Mouse (Mus musculus) neural tube, embryonic 15.5 days (tissue): ENCODE data around the gene Gmds. TPM values are rescaled to one million over a fixed set of nuclear protein-coding genes. Genes with fewer than 3 reads are reported as not detected.

Experiments used
- ATAC-seq: fragments of 200-750 bp; cut with Nextera tagmentation; 2 replicates; pipeline ENCODE4 v1.8.0; 2017; ENCODE audit warnings: mild to moderate bottlenecking, moderate TSS enrichment, moderate library complexity; ENCODE audit not compliant: low FRiP score
- H3K27ac ChIP-seq: fragments of 300-500 bp; sonication (generic); replicated peaks from 2 replicates; pipeline ENCODE4 v1.5.1; 2015; ENCODE audit warnings: mild to moderate bottlenecking, inconsistent platforms
- H3K27me3 ChIP-seq: fragments of 300-500 bp; sonication (generic); replicated peaks from 2 replicates; pipeline ENCODE4 v1.6.1; 2015; ENCODE audit warnings: inconsistent platforms
- H3K36me3 ChIP-seq: fragments of 300-500 bp; sonication (generic); 2 replicates; pipeline ENCODE4 v1.6.1; 2015; ENCODE audit warnings: inconsistent platforms
- H3K4me1 ChIP-seq: fragments of 300-500 bp; sonication (generic); 2 replicates; pipeline ENCODE4 v1.6.1; 2015; ENCODE audit warnings: inconsistent platforms
- H3K4me2 ChIP-seq: fragments of 300-500 bp; sonication (generic); 2 replicates; pipeline ENCODE4 v1.6.1; 2015; ENCODE audit warnings: inconsistent platforms, mild to moderate bottlenecking, moderate library complexity
- H3K4me3 ChIP-seq: fragments of 300-500 bp; sonication (generic); replicated peaks from 2 replicates; pipeline ENCODE4 v1.5.1; 2015; ENCODE audit warnings: mild to moderate bottlenecking, inconsistent platforms
- H3K9ac ChIP-seq: fragments of 300-500 bp; sonication (generic); replicated peaks from 2 replicates; pipeline ENCODE4 v1.6.1; 2015; ENCODE audit warnings: mild to moderate bottlenecking, inconsistent platforms
- H3K9me3 ChIP-seq: fragments of 300-500 bp; sonication (generic); replicated peaks from 2 replicates; pipeline ENCODE4 v1.6.1; 2016; ENCODE audit warnings: inconsistent platforms
- WGBS: fragments of 180-500 bp; shearing (Covaris S2); methylation state at CpG from one replicate; pipeline ENCODE4 v1.1.7; 2015; ENCODE audit warnings: mixed read lengths; 5-methylcytosine and 5-hydroxymethylcytosine counted together
- polyA plus RNA-seq: library from polyadenylated mRNA; unstranded; fragments of >200 nt; fragmentation: Nextera tagmentation; extraction: Ambion mirVana; gene quantifications from 2 replicates; pipeline ENCODE4 v1.2.1, GENCODE M21; 2015

The Gmds gene
- polyA plus RNA-seq, 1 experiment from 2014 or later: 39.3 TPM

DNA sequence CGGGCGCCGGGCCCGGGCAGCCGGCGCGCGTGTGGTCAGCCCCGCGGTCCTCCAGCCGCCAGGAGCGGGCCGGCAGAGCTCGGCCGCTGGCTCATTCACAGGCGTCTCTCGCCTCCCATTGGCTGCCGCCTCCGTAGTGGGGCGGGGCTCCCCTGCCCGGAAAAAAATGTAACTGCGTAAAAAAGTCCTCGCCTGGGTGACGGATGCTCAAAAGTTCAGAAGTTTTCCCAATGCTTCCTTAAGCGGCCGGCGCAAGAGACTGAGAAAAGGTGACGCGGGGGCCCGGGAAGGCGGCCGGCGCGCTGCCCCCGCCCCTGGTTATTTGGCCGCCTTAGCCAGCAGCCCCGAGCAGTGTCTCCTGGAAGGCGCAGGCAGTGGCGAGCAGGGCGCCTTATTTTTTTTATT, 532.1 kb downstream of the Gmds start, which contains the start of gene Foxc1:
Gene Foxc1, plus strand, starts transcription at position 206 of the 405 bp plus-strand sequence.
- Histone ChIP-seq H3K9me3 (no peaks in the 10 kb centered on the region), H3K4me3 (peak within 1 kb of the TSS; percentile 44), H3K4me2 (peak within 1 kb of the TSS; percentile 74), H3K9ac (peak within 1 kb of the TSS; percentile 38), H3K4me1 (peaks cover 43% of the 10 kb centered on the region), H3K27ac (peak within 1 kb of the TSS; percentile 71), H3K36me3 (no peaks in the 10 kb centered on the region), H3K27me3 (peaks cover 70% of the 10 kb centered on the region)
- peak; percentile 59 for ATAC-seq
- WGBS: under 1% methylated on average over 40 of the region's 40 CpGs

DNA sequence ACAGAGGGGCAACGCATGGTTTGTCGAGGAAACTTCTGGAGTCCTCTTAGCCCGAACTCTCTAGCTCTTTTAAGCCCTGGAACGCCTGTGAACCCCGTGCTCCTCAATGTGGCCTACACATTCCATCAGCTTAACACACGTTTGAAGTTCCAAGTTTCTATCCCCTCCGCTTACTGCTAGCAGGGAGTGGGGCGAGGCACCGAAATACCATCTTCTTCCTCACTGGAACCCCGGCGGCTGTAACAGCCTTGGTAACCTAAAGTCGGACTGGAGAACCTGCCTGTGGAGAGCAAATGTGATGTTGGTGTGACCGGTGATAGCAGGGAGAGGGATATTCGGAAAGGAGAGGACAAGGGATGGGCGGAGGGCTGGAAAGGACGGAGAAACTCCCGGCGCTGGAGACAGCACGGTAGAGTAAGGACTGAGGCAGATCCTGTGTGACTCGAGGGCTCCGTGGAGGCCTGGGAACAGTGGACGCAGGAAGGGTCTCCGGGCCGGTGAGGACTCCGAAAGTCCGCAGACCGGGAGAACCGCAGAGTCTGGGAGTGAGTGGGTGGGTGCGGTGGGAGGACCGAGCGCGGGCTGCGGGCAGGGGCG, 532.6 kb downstream of the Gmds start:
- H3K9me3 ChIP-seq: no peaks in the 10 kb centered on the region
- H3K9ac ChIP-seq: 0 out of 2 replicates have a peak overlapping the region, but pooled peaks have one; percentile 3
- peaks cover 43% of the 10 kb centered on the region for H3K4me1 ChIP-seq
- peak overlapping the region; percentile 74 for H3K4me2 ChIP-seq
- ATAC-seq: peak; percentile 18; the same call in 1 of the 2 replicates
- WGBS: 1% methylated on average over 34 of the region's 34 CpGs
- peak overlapping the region; percentile 44 for H3K4me3 ChIP-seq
- 0 out of 2 replicates have a peak overlapping the region, but pooled peaks have one; percentile 28 for H3K27ac ChIP-seq
- H3K27me3 ChIP-seq: peaks cover 72% of the 10 kb centered on the region
- H3K36me3 ChIP-seq: no peaks in the 10 kb centered on the region

DNA sequence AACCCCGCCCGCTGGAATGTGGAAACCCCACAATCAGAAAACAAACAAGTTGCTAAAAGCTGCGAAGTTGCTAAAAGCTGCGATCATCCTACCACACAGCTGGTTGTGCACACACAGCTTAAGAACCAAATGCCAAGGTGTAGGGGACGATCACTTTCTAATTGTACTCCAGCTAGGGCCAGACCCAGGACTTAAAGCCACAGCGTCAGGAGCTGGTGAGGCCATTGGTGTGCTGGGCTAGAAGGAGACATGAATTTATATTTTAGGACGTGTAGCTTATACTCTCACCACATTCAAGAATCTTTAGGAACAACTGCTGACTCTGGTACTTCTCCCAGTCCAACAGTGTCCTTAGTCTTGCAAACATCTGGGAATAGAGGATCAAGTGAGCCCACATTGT, 534.0 kb downstream of the Gmds start:
- no peak for ATAC-seq
- no peak overlapping the region for H3K4me3 ChIP-seq
- H3K9me3 ChIP-seq: no peaks in the 10 kb centered on the region
- no peak overlapping the region for H3K9ac ChIP-seq
- 3% methylated on average over 7 of the region's 7 CpGs for WGBS
- H3K27me3 ChIP-seq: peaks cover 72% of the 10 kb centered on the region
- H3K36me3 ChIP-seq: no peaks in the 10 kb centered on the region
- H3K27ac ChIP-seq: no peak overlapping the region
- H3K4me1 ChIP-seq: peaks cover 45% of the 10 kb centered on the region
- no peak overlapping the region for H3K4me2 ChIP-seq

DNA sequence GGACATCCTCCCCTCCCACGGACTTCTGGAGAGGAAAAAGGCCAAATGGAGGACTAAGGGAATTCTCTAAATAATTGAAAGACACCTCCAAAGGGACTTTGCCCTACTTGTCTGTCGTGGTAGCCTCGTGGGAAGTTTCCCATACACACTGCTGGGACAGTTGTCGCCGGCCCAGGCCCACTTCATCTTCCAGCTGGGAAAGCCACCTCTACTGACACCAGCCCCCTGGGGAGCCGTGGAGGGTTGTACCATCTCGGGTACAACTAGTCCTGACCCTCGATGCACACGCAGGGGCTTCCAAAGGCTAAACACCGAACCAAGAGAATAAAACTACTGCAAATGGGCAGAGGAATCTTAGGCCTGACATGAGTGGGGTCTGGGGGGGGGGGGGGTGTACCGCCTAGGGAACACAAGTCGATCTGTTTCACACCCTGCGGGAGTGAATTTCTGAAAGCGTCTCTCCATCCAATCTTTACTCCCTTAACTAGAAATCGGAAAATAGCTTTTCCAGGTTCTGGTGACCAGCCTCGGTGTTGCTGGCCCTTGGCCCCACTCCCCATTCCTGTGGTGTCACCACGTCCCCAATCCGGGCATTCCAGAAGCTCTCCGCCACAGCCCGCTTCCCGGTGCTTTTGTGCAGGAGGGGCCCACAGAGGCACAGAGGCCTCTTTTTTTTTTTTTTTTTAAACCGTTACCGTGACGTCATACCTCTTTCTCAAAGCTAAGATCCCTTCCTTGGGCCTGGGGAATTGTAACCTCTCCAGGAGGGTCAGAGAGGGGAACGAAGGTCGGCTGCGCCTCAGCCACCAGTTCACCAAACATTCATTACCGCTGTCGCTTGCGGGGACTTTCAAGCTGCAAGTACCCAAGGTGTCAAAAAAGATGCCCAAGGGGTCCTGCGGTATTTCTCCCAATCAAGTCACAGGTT, 535.1 kb downstream of the Gmds start:
- H3K27ac ChIP-seq: no peak overlapping the region
- H3K4me1 ChIP-seq: peaks cover 43% of the 10 kb centered on the region
- peaks cover 80% of the 10 kb centered on the region for H3K27me3 ChIP-seq
- H3K4me2 ChIP-seq: peak overlapping the region; percentile 7; the same call in 1 of the 2 replicates
- ATAC-seq: no peak
- WGBS: 2% methylated on average over 31 of the region's 31 CpGs
- no peak overlapping the region for H3K9ac ChIP-seq
- no peaks in the 10 kb centered on the region for H3K36me3 ChIP-seq
- H3K4me3 ChIP-seq: no peak overlapping the region
- H3K9me3 ChIP-seq: no peaks in the 10 kb centered on the region

DNA sequence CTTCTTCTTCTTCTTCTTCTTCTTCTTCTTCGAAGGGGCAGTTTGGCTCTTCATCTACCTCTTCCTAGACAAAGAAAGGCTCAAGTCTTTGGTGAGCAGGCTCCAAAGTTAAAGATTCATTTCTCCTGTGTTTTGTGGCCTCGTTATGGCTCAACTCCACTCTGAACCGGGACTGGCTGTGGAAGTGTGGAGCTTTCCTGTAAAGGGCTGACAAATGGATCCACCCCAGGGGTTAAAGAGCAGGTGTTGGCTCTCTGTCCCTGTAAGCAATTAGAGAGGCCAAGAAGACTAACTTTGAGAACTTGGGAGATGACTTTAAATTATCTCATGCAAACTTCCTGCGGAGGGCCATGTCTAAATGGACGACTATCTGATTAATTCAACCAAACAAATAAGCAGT, 536.1 kb downstream of the Gmds start:
- Histone ChIP-seq H3K9ac (no peak overlapping the region), H3K4me2 (no peak overlapping the region), H3K4me1 (peaks cover 36% of the 10 kb centered on the region), H3K4me3 (no peak overlapping the region), H3K9me3 (no peaks in the 10 kb centered on the region), H3K27me3 (peaks cover 80% of the 10 kb centered on the region), H3K36me3 (no peaks in the 10 kb centered on the region), H3K27ac (no peak overlapping the region)
- WGBS: 10% methylated on average over 5 of the region's 5 CpGs
- no peak for ATAC-seq

- Histone ChIP-seq H3K9ac (no peak overlapping the region; the same call in 1 of the 2 replicates), H3K4me3 (peak overlapping the region; percentile 35), H3K36me3 (no peaks in the 10 kb centered on the region), H3K27me3 (peaks cover 80% of the 10 kb centered on the region), H3K4me2 (peak overlapping the region; percentile 61), H3K4me1 (peaks cover 29% of the 10 kb centered on the region), H3K27ac (no peak overlapping the region), H3K9me3 (no peaks in the 10 kb centered on the region)
- peak; percentile 15; the same call in 1 of the 2 replicates for ATAC-seq
- WGBS: 2% methylated on average over 25 of the region's 25 CpGs
These were observed 536.7 kb downstream of the Gmds start for GRCm38 (mm10) chr13:31801703-31802305.

DNA sequence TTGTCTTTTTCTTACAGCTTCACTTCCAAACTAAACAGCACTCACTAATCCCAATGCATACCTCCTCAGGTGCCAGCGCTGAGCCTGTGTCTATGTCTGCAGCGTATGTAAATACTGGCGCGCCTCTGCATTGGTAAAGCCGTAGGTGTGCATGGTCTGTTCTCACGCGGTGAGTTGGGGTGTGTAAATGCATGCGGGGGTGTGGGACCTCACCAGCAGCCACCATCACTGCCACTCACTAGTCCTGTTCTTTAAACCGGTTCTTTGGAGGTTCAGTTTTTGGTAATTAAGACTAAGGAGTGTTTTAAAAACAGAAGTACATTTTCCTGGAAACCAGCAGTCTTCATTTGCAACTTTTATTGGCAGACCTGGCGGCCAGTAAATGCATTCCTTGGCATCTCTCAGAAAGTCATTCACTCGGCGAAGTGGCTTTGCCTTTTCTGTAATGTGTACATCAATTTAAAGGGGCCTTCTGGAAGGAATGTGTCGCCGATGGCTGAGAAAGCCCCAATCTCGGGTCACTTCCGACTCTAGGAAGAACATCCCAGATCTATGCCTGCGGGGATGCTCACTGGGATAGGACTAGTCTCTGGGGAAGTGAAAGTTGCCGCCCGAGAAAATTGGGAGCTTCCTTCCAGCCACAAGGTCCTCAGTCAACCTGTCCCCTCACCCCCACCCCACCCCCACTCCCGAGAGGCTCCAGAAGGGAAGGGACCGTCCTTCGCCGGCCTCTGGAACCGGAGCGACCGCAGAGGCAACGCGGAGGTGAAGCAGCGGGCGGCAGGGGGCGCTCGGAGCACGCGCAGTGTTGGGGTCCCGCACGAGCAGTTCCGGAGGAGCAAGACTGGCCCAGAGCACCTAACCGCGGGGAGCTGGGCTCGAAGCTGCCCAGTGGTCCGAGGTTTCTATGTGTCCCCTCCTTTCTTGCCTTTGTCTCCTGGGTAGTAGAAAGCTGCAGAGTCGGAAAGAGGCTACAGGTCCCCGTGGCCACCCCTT, 537.7 kb downstream of the Gmds start:
- Histone ChIP-seq H3K4me2 (peak overlapping the region; percentile 61), H3K4me3 (peak overlapping the region; percentile 35), H3K36me3 (no peaks in the 10 kb centered on the region), H3K4me1 (peaks cover 20% of the 10 kb centered on the region), H3K27ac (no peak overlapping the region), H3K27me3 (peaks cover 73% of the 10 kb centered on the region), H3K9ac (no peak overlapping the region; the same call in 1 of the 2 replicates), H3K9me3 (no peaks in the 10 kb centered on the region)
- ATAC-seq: peak; percentile 90
- 2% methylated on average over 43 of the region's 43 CpGs for WGBS

DNA sequence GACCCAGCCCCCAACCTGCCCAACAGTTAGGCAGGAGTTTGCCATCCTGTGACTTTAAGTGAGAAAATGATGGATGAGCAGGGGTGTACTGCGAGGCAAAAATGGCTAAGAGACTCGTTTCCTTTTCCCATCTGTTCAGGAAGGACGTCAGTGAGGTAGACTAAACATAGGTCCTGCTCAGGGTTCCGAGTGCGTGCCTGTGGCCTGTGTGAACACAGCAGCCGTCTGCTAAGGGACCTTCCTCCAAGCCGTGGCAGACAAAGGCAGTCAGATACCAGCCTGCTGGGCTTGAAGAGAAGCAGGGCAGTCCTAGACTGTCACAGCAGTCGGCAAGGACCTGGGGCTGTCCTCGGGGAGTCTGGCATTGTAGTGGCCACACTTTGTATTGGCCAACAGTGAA, 540.5 kb downstream of the Gmds start:
- no peaks in the 10 kb centered on the region for H3K36me3 ChIP-seq
- H3K4me1 ChIP-seq: peaks cover 20% of the 10 kb centered on the region
- no peak for ATAC-seq
- H3K9ac ChIP-seq: no peak overlapping the region
- H3K9me3 ChIP-seq: no peaks in the 10 kb centered on the region
- no peak overlapping the region for H3K4me3 ChIP-seq
- 42% methylated on average over 9 of the region's 9 CpGs for WGBS
- no peak overlapping the region for H3K27ac ChIP-seq
- H3K4me2 ChIP-seq: no peak overlapping the region
- H3K27me3 ChIP-seq: peaks cover 55% of the 10 kb centered on the region

DNA sequence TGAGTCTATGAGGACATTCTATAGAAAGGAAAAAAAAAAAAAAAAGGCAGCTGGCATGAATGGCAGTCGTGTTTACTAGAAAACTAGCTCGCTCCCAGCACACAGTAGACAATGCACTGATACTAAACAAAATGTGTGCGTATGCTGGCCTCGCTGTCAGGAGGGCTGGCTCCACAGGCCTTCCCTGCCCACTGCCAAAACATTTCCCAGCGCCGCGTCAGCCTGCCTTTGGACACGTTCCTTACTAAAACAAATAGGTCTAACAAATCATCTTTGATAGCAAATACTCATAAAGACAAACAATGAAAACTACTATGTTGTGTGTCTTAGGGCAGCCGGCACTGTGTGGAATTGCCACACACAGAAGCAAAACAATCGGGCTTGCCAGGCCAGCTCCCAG, 541.2 kb downstream of the Gmds start:
- no peaks in the 10 kb centered on the region for H3K36me3 ChIP-seq
- no peak overlapping the region for H3K9ac ChIP-seq
- H3K4me2 ChIP-seq: peak overlapping the region; percentile 6; the same call in 1 of the 2 replicates
- no peak overlapping the region for H3K27ac ChIP-seq
- H3K27me3 ChIP-seq: peaks cover 50% of the 10 kb centered on the region
- no peaks in the 10 kb centered on the region for H3K9me3 ChIP-seq
- WGBS: 47% methylated on average over 10 of the region's 10 CpGs
- H3K4me1 ChIP-seq: peaks cover 20% of the 10 kb centered on the region
- H3K4me3 ChIP-seq: no peak overlapping the region
- ATAC-seq: no peak

- no peak overlapping the region for H3K4me3 ChIP-seq
- H3K27ac ChIP-seq: no peak overlapping the region
- no peaks in the 10 kb centered on the region for H3K36me3 ChIP-seq
- H3K9me3 ChIP-seq: no peaks in the 10 kb centered on the region
- H3K27me3 ChIP-seq: peaks cover 12% of the 10 kb centered on the region
- H3K9ac ChIP-seq: no peak overlapping the region
- 63% methylated on average over 5 of the region's 5 CpGs for WGBS
- peak overlapping the region; percentile 49; the same call in 1 of the 2 replicates for H3K4me2 ChIP-seq
- 0 out of 2 replicates have a peak, but pooled peaks cover 2% of the 10 kb centered on the region for H3K4me1 ChIP-seq
- ATAC-seq: no peak
These were observed 545.4 kb downstream of the Gmds start for GRCm38 (mm10) chr13:31793163-31793562.
